Mouse (Mus musculus) mouse trophoblast stem cell (cell line): Measurements from ENCODE around the gene Focad.

ENCODE experiments used
- in situ Hi-C, 2 experiments: fragments of 300-500 bp; cut with MseI, MboI; formaldehyde crosslinking; loops; 2 replicates in 1 of 2; 3 replicates in 1 of 2; pipeline ENCODE4 v1.15.1; 2025

Focad gene

GRCm38 (mm10) chr4:88210602-88211001, 116.2 kb downstream of the Focad start:
- in situ Hi-C loops = no loop called here

DNA sequence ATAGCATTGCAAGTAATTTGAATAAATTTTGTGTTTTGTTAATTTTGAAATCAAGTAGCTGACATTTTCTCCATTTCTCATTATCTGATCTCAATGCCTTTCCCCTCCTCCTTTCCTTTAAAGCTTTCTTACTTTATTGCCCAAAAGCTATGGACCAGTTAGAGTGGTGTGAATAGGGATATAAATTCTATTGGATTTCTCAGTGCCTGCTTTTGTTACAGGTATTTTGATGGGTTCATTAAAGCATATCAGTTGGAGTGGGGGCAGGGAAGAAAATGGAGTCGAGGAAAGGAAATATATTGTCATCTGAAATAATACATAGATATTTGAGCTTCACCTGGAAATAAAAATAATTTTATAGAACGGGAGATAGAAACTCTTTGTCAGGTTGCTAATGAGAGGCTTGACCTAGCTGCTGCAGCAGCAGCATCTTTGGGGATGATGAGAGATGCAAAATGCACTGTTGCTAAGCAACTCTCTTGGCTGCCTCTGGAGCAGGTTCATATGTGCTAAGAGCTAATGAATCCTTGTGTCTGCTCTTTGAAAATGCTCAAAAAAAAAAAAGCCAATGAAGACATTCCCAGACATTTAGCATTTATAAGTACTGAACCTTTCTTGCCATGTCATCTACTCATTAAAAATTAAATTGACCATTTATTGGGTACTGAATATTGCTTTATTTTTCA, 116.9 kb downstream of the Focad start:
- in situ Hi-C loops = no loop called here

DNA sequence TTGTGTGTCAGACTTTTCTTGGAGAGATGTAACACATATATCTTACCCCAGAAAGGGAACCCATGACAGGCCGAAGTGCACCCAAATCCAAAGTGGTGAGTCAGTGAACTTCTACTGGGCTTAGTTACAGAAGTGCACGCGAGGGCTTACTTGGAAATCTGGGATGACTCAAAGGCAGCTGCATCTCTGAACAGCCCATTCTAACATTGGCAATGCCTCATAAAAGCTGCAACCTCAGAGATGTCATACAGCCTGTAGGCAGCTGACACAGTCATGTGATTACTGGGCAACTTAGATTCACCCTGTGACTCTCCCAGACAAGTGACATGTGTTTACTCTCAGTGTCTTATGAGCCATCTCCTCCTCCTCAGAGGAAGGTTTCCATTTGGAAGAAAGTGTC, 119.5 kb downstream of the Focad start:
- in situ Hi-C loops = no loop called here

GRCm38 (mm10) chr4:88218286-88218685, 123.9 kb downstream of the Focad start:
- in situ Hi-C loops = no loop called here

- in situ Hi-C loops = no loop called here
These were observed 124.4 kb downstream of the Focad start for GRCm38 (mm10) chr4:88218797-88219196.

- in situ Hi-C loops = no loop called here
These were observed 136.9 kb downstream of the Focad start for GRCm38 (mm10) chr4:88231375-88231774.

DNA sequence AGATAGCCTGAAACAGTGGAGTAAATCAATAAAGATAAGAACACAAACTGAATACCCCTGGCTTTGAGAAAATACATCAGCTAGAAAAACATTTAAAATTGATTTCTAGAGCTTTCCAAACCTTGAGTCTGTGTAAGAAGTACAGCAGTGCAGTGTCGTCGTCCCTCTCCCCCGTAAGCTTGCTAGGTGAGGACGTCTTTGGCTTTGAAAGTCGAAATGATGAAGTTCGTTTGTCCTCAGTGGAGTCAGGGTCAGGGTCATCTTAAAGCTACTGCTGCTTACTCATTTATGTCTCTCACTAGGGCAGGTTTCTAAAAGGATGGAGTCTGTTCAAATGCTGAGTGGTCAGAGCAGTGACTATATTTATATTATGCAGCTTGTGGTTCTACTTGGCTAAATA, 141.5 kb downstream of the Focad start:
- in situ Hi-C loops = no loop called here

- in situ Hi-C loops = no loop called here
These were observed 142.7 kb downstream of the Focad start for GRCm38 (mm10) chr4:88236926-88237756.

DNA sequence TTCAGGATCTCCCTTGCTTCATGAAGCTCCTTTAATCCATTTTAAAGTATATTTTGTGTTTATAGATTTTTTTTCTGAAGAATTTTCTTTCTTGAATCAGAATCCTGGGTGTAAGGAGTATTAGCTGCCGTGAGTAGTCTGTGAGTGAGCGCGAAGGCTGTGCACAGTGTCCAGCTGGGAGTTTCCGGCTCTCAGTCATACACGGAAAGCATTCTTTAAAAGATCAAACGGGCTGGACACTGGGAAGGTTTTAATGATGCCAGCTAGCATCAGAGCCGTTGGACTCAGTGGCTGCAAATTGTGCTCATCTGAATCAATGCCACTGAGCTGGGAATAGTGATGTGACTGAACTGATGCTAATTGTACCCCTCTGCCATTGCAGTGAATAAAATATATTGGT, 143.9 kb downstream of the Focad start:
- in situ Hi-C loops = no loop called here

- in situ Hi-C loops = no loop called here
These were observed 149.4 kb downstream of the Focad start for GRCm38 (mm10) chr4:88243834-88244233.

- in situ Hi-C loops = no loop called here
These were observed 151.1 kb downstream of the Focad start for GRCm38 (mm10) chr4:88245494-88245893.

- in situ Hi-C loops = no loop called here
These were observed 166.9 kb downstream of the Focad start for GRCm38 (mm10) chr4:88261349-88261748.

GRCm38 (mm10) chr4:88264536-88264935, 170.1 kb downstream of the Focad start:
- in situ Hi-C loops = no loop called here

DNA sequence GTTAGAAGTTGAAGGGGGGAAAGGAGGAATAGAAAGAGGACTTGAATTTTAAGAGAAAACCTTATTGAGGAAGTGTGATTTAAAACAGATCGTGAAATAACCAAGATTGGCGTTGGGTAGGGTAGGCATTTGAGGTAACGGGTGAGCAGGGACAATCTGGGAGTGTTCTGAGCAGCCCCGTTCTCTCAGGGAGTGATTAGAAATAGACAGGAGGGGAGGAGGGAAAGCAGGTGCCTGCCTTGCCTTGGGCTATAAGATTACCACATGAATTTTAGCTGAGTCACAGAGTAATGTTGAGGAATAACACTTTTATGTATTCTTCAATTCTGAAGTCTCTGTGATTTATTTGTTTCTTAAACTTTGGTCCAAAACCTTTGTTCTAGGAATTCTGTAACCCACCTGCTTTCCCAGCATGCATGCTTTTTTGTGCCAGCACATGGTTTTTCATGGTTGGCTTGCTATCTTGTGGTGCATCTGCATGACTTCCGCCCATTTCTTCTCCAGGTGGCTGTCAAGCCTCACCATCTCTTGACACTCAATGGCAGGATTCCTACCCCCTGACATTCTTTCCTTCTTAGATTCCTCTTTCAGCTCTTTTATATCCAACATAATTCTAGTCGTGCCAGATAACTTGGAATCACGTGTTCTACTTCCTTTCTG, 176.1 kb downstream of the Focad start:
- in situ Hi-C loops = no loop called here

- in situ Hi-C loops = no loop called here
These were observed 181.2 kb downstream of the Focad start for GRCm38 (mm10) chr4:88275571-88276041.

DNA sequence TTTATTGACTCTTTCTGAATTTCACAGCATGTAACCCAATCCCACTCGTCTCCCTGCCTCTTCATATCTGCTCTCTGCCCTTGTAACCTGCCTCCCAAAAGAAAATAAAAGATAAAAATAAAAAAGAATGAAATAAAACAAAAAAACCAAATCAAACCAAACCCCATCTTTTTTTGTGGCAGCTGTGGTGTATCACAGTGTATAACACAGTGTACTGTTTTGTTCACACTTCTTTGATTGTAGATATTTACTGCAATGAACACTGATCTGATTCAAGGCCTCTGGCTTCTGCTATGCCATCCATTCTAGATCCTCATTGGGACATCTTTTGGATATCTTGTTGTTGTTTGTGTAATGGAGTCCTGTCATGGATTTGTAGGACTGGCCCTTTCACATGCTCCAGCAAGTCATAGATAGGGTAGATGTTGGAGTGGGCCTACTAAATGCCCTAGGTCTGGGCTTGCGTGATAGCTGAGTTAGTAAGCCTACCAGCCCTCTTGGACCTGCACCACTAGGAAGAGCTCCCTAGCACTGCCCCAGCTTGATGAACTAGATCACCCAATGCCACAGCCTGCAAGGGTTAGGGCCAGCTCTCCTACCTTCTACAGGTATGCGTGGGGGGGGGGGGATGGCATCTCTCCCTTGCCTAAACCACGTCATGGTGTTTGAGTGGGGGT, 181.8 kb downstream of the Focad start:
- in situ Hi-C loops = no loop called here

DNA sequence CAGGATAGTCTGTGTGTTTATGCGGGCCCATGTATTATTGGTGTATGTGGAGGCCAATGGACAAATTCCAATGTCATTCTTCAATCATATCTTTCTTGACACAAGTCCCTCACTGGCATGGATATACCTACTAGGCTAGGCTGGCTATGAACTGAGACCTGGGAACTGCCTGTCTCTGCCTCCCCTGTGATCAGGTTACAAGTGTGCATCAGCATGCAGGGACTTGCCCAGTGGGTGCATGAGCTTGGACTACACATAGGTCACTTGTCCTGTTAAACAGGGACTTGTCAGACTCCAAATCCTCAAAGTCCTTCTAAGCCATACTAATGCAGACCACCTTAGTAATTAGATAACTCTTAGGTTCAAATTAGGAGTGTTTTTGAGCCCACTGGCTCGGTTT, 184.1 kb downstream of the Focad start:
- in situ Hi-C loops = no loop called here

DNA sequence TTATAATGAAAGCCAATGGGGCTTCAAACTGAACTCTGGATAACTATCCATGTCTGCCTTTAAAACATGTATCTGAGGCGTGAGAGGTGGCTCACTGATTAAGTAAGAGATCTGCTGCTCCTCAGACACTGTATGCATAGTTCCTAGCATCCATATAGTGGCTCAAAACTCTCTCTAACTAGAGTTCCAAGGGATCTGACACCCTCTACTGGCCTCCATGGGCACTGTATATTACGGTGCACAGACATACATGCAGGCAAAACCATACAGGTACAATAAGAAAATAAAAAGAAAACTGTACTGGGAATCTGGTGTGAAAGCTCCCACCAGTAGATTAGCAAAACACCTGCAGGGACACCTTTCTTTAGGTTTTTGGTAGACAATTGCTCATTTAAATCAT, 186.1 kb downstream of the Focad start:
- in situ Hi-C loops = no loop called here

DNA sequence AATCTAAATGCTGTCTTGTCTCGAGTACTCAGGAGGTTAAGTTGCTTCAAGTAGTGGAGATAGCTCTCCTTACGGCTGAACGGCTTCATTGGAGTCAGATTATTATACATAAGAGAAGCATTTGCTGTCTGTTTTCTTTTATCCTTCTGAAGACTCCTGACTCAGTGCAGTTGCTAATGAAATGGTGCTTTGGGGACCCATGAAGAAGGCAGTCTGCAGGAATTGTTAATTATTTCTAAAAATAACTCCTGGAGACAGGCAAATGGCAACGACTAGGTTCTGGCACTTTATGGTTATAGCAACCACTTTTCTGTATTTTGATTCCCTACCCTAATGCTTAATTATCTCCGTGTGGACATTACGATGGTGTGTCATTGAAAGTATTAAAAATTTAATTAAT, 201.1 kb downstream of the Focad start:
- in situ Hi-C loops = loop anchor here in 1 of 2 experiments (10.0 kb wide), 1 partner anchor 261 kb away; the partner anchor contains the start of gene Mllt3

DNA sequence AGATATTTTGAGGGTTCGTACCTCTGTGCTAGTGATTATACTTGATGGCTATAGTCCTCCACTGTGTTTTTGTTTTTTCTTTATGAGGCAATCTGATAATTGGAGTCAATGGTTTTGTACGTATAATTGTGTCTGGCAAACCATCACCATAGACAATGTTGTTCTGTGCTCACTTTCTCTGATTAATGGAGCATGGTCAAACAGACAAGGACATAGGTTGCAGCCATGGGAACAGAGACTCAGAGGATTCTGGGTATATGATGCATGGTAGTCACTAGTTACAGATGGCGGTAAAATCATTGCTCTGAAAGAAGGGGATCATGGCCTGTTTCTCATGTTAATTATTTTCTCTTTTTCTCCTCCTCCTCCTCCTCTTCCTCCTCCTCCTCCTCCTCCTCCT, 205.1 kb downstream of the Focad start:
- in situ Hi-C loops = loop anchor here in 1 of 2 experiments (10.0 kb wide), 1 partner anchor 265 kb away; the partner anchor contains the start of gene Mllt3

DNA sequence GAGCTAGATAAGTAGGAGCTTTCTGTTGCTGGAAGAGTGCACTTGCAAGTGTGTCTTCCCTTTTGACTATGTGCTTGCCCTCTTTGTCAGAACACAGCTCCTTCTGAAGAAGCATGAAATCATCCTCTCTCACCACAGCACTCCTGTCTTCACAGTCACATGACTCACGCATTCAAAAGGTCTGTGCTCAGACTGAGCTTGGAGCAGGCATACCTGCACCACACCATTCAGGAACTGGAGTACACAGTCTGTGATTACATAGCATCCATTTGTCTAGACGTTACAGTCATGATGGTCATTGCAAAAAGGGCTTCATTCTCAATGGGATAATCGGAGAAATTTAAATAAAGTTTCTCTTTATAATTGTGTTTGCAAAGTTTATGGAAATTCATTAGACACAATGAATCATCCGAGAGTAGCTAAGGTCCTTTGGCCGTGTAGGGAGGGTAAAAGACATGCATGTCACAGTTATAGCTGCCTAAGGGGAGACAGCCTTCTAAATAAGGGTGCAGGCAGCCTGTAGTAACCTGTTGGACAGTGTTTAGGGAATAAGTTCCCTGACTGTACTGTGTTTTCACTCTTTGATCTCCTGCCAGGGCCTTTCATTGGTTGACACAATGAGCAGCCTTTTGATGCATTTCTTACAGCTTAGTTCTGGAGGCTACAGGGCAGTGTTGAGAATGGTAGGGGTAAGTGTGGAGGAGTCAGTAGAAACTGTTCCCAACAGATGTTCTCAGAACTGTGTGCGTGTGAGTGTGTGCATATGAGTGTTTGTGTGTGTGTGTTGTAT, 206.6 kb downstream of the Focad start:
- in situ Hi-C loops = loop anchor here in 1 of 2 experiments (5.0 kb wide), 1 partner anchor 264 kb away; no protein-coding TSS in a partner anchor
